Mouse (Mus musculus): ENCODE measurements around the gene Mei1.

Mei1 gene

GRCm38 (mm10) chr15:82069898-82070297 is at the start of gene Mei1:
TSS of gene Mei1 (plus strand) at chr15:82069996.
- no peak for DNase-seq (ENCODE audit: low spot score)

- DNase-seq (ENCODE audit: low spot score) = no peak
Observed at GRCm38 (mm10) chr15:82022535-82023088, 47.2 kb upstream of the Mei1 start.

GRCm38 (mm10) chr15:82023965-82024635 is 45.7 kb upstream of the Mei1 start:
- DNase-seq (ENCODE audit: low spot score) = no peak

GRCm38 (mm10) chr15:82027276-82027675 is 42.5 kb upstream of the Mei1 start:
- DNase-seq (ENCODE audit: low spot score) = no peak

DNA sequence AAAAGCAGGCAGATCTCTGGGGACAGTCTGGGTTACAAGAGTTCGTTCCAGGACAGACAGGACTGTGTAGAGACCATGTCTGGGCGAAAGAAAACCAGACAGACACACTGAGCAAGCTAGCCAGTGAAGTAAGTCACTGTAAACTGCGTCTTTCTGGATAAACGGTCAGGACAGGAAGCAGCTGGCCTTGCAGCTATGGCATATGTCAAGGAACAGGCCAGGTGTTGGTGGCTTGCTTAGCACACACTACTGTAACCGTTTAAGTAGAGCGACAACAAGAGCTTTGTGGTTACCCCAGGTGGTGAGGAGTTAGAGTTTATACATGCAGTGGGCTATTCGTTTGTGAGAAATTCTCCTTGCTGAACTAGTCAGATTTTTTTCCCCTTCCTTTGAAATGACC is 42.1 kb upstream of the Mei1 start:
- no peak for DNase-seq (ENCODE audit: low spot score)

- no peak for DNase-seq (ENCODE audit: low spot score)
Observed at GRCm38 (mm10) chr15:82032386-82032785, 37.4 kb upstream of the Mei1 start.

DNA sequence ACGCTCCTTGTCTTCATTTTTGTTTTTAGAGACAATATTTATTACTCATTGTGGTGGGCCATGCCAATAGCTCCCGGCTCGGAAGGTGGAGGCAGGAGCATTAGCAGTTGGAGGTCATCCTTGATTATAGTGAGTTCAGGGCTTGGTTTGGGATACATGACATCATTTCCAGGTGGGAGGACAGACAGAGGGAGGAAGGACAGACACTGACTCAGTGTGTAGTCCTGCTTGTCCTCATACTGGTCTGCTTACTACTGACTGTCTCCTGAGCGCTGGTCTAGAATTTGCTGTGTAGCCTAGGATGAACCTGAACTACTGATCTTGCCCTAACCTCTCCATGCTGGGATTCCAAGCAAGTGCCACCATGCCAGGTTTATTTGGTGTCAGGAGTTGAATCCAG is 36.0 kb upstream of the Mei1 start, which contains the start of gene Desi1:
Desi1 (minus strand) TSS at position 101 of the 400 bp plus-strand sequence.
- no peak for DNase-seq (ENCODE audit: low spot score)

DNA sequence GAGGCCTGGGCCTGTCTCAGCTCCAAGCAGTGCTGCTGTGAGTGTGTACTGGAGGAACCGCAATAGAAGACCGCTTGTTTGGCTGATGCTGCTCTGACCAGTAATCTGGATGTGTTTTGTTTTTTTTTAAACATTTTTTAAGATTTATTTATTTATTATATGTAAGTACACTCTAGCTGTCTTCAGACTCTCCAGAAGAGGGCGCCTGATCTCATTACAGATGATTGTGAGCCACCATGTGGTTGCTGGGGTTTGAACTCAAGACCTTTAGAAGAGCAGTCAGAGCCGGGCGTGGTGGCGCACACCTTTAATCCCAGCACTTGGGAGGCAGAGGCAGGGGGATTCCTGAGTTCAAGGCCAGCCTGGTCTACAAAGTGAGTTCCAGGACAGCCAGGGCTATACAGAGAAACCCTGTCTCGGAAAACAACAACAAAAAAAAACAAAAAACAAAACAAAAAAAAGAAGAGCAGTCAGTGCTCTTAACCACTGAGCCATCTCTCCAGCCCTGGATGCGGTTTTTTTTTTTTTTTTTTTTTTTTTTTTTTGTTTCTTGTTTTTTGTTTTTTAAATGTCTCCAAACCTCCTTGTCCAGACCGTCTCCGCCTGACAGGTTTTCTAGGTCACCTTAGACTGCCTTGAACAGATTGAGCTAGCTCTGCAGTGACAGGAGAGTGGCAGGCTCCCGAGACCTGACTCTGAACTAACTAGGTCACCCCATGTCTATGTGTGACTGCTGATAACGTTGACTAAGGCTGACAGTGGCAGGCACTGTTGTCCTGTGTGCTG is 33.7 kb upstream of the Mei1 start:
- DNase-seq (ENCODE audit: low spot score) = no peak

DNA sequence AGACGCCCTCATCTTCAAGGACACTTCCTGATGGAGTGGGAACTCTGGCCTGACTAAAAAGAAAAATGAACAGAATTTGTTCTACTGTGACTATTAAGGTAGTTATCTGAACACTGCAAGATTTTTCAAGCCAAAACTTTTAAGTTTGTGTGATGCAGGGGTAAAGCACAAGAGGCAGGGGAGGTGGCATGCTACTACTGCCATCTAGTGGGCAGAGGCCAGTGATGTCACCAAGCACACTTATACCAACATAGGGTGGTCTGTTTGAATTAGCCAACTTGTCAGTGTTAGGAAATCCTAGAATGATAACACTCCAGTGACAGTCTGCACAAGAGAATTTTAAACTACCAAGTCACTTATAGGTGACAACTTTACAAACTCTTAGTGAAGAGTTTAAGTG is 29.1 kb upstream of the Mei1 start:
- DNase-seq (ENCODE audit: low spot score) = peak; percentile 83

GRCm38 (mm10) chr15:82044166-82044784 is 25.5 kb upstream of the Mei1 start:
- DNase-seq (ENCODE audit: low spot score) = peak; percentile 48

- no peak for DNase-seq (ENCODE audit: low spot score)
Observed at GRCm38 (mm10) chr15:82046246-82046891, 23.4 kb upstream of the Mei1 start.

- DNase-seq (ENCODE audit: low spot score) = peak; percentile 94
Observed at GRCm38 (mm10) chr15:82047080-82047883, 22.5 kb upstream of the Mei1 start, which contains the start of gene Snu13. TSS of gene Snu13 (minus strand) at chr15:82047598.

- DNase-seq (ENCODE audit: low spot score) = no peak
Observed at GRCm38 (mm10) chr15:82052544-82052943, 17.3 kb upstream of the Mei1 start.

DNA sequence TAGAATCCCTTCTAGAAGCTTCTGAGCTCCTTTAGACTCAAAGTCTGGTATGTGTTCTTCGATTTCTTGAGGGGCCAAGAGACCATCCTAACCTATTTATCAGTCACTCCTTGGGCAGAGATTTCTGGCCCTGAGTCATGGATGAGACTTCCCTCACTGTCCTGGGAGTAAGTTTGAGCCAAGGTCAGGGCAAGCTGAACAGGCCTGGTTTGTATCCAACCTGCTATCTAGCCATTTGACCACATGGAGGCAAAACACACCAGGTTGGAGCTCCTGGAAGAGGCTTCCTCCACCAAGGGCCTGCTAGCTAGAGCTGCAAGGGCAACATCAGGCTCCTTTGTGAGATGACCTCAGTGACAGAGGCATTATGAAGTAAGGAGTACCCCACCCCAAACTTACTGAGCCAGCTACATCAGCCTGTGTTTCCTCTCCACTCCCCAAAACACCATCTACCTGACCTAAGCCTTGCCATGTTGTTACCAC is 11.0 kb upstream of the Mei1 start, which contains the start of gene 4930407I10Rik:
4930407I10Rik (plus strand) TSS at position 433 of the 483 bp plus-strand sequence.
- no peak for DNase-seq (ENCODE audit: low spot score)

GRCm38 (mm10) chr15:82063909-82064308 is 5.9 kb upstream of the Mei1 start:
- DNase-seq (ENCODE audit: low spot score) = no peak

DNA sequence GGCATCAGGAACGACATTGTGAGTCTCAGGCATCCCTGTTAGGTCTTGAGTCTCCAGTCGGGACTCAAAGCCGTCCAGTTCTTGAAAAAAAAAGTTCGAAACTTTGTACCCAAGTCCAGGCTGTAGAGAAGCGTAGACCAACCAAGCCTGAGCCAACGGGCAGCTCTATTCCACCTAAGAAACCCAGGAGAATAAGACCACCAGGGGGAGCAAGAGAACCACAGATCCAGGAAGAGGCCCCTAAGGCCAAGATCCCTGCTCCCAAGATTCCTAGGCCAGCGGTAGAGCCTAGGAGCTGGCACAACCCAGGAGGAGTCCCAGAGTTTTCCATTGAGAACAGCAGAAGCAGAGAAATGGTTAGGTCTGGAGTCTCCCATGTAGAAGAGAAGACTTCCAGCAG is 4.3 kb upstream of the Mei1 start:
- DNase-seq (ENCODE audit: low spot score) = peak; percentile 97

DNA sequence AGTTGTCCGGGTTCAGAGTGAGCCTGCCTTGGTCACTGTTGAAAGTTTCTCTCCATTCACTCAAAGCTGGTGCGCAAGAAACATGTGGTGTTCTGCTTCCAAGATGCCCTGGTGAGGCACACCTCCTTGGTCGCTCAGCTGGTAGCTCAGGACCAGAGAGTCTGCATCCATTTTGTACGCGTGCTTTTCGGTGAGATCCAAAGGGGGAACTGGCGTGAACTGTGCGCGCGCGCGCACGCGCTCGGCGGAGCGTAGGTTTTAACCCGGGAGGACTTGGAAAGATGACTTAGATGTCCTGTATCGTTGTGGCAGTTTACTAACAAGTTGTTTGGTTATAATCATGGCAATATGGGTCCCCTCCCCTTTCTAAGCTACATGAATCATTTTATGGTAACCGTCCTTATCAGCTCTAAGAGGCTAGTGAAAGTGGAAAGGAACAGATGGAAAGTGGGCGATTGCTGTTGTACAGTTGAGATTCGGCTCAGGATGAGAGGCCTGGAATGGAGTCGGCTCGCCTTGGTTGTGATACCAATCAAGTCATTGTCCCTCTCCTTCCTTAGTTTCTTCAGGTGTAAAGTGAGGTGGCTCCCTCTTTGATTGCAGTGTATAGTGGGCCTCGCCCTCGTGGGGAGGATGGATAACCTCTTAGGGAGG is 2.1 kb downstream of the Mei1 start:
- DNase-seq (ENCODE audit: low spot score) = no peak

GRCm38 (mm10) chr15:82073490-82073889 is 3.7 kb downstream of the Mei1 start:
- DNase-seq (ENCODE audit: low spot score) = no peak

- no peak for DNase-seq (ENCODE audit: low spot score)
Observed at GRCm38 (mm10) chr15:82079883-82080282, 10.1 kb downstream of the Mei1 start.

DNA sequence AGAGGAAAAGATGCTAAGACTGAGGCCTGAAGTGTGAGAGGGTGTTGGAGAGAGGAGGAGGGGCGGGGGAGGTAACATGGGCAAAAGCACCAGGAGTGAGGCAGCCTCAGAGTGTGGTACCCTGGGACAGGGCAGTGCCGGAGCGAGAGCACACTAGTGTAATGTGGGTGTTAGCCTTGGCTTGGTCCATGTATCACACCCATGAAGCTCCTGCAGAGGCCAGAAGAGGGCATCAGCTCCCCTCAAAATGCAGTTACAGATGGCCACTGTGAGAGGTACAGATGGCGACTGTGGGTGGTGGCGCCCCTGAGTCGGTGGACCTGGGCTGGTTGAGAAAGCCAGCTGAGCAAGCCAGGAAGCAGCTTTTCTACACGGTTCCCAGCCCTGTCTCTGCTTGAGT is 11.4 kb downstream of the Mei1 start:
- peak; percentile 59 for DNase-seq (ENCODE audit: low spot score)

Data from retina, embryonic 14.5 days (tissue).